Mouse (Mus musculus) T-helper 2 cell (primary cell): ENCODE data around the gene Tmem9b.

Experiments
- in situ Hi-C: fragments of 300-600 bp; cut with MboI, MseI; formaldehyde crosslinking; loops from one replicate; pipeline ENCODE4 v1.15.1; 2025; ENCODE audit warnings: high pct_unique_total_duplicates

The Tmem9b gene

GRCm38 (mm10) chr7:109752008-109752925, at the start of gene Tmem9b:
Tmem9b (minus strand) TSS chr7:109752875.
- in situ Hi-C loops: no loop called here

- in situ Hi-C loops: no loop called here
Measured at GRCm38 (mm10) chr7:109800626-109801025, 48.0 kb upstream of the Tmem9b start.

- in situ Hi-C loops: no loop called here
Measured at GRCm38 (mm10) chr7:109799168-109799567, 46.5 kb upstream of the Tmem9b start.

- in situ Hi-C loops: no loop called here
Measured at GRCm38 (mm10) chr7:109795564-109795963, 42.9 kb upstream of the Tmem9b start.

GRCm38 (mm10) chr7:109794556-109794955, 41.9 kb upstream of the Tmem9b start:
- in situ Hi-C loops: no loop called here

- in situ Hi-C loops: no loop called here
Measured at GRCm38 (mm10) chr7:109792759-109793158, 40.1 kb upstream of the Tmem9b start.

- in situ Hi-C loops: no loop called here
Measured at GRCm38 (mm10) chr7:109790818-109791217, 38.1 kb upstream of the Tmem9b start.

GRCm38 (mm10) chr7:109787860-109788259, 35.2 kb upstream of the Tmem9b start:
- in situ Hi-C loops: loop anchor here (10.0 kb wide), 1 partner anchor 437 kb away; the partner anchor contains the start of gene Swap70

GRCm38 (mm10) chr7:109783281-109783680, 30.6 kb upstream of the Tmem9b start:
- in situ Hi-C loops: loop anchor here (10.0 kb wide), 1 partner anchor 442 kb away; the partner anchor contains the start of gene Swap70

- in situ Hi-C loops: loop anchor here (10.0 kb wide), 1 partner anchor 443 kb away; the partner anchor contains the start of gene Swap70
Measured at GRCm38 (mm10) chr7:109781470-109782203, 29.0 kb upstream of the Tmem9b start, which contains the start of gene Nrip3. Nrip3 (minus strand) TSS chr7:109782025.

GRCm38 (mm10) chr7:109781087-109781469, 28.4 kb upstream of the Tmem9b start:
- in situ Hi-C loops: loop anchor here (10.0 kb wide), 1 partner anchor 444 kb away; the partner anchor contains the start of gene Swap70

- in situ Hi-C loops: no loop called here
Measured at GRCm38 (mm10) chr7:109772251-109772650, 19.6 kb upstream of the Tmem9b start.

GRCm38 (mm10) chr7:109768699-109769383, 16.2 kb upstream of the Tmem9b start:
- in situ Hi-C loops: no loop called here

GRCm38 (mm10) chr7:109767575-109768350, 15.1 kb upstream of the Tmem9b start:
- in situ Hi-C loops: no loop called here

GRCm38 (mm10) chr7:109764009-109764408, 11.3 kb upstream of the Tmem9b start:
- in situ Hi-C loops: no loop called here

- in situ Hi-C loops: no loop called here
Measured at GRCm38 (mm10) chr7:109756291-109756690, 3.6 kb upstream of the Tmem9b start.

GRCm38 (mm10) chr7:109754034-109754433, 1.4 kb upstream of the Tmem9b start:
- in situ Hi-C loops: no loop called here

GRCm38 (mm10) chr7:109751427-109752007, 1.2 kb downstream of the Tmem9b start:
- in situ Hi-C loops: no loop called here

- in situ Hi-C loops: no loop called here
Measured at GRCm38 (mm10) chr7:109747747-109748146, 4.9 kb downstream of the Tmem9b start.

GRCm38 (mm10) chr7:109741703-109742102, 11.0 kb downstream of the Tmem9b start:
- in situ Hi-C loops: no loop called here
